Mouse (Mus musculus) heart, adult 11 months (tissue): ENCODE measurements around the gene Mrgprf.

Experiments
- DNase-seq: peaks from one replicate; pipeline ENCODE4 v3.0.0; 2022

Mrgprf gene

DNA sequence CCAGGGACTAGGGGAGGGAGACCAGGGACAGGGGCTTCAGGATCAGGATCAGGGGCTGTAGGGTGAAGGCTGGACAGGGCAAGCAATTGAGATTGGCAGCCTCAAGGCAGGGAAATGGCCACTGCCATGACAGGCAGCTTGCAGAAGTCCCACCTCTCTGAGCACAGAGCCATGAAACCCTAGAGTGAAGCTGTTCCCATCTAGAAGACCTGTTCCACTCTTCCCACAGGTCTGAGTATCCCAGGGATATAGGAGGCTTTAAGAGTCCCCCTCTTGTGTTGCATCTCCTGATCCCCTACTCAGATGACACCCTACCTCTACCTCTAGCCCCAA is 346 bp downstream of the Mrgprf start:
- no peak for DNase-seq

DNA sequence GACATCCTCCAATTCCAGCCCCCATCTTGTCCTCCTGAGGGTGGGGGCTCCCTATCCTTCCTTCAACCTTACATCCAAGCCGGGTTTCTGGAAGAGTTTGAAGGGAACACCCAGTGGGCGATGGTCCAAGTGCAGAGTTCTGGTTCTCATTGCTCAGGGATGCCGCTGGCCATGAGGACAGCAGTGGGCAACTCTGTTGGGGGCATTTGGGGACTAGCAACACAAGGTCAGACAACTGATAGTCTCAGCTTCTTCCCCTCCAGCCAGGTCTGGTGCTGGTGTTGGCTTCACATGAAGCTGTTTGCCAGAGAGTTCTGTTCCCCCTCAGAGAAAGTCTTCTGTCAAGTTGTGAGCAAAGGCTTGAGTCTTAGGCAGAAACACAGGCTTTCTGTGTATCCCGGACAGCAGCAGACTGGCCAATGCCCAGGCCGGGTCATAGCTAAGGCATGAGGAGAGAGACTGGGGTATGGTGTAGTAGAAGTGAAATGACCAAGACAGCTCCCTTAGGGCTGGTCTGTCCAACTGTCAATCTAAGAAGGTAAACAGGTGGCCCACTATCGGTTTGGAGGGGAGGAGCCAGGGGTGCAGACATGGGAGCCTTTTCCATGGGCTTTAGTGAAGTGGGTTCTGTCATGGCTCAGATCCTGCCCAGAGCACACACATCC is 845 bp downstream of the Mrgprf start:
- DNase-seq: peak; percentile 95

DNA sequence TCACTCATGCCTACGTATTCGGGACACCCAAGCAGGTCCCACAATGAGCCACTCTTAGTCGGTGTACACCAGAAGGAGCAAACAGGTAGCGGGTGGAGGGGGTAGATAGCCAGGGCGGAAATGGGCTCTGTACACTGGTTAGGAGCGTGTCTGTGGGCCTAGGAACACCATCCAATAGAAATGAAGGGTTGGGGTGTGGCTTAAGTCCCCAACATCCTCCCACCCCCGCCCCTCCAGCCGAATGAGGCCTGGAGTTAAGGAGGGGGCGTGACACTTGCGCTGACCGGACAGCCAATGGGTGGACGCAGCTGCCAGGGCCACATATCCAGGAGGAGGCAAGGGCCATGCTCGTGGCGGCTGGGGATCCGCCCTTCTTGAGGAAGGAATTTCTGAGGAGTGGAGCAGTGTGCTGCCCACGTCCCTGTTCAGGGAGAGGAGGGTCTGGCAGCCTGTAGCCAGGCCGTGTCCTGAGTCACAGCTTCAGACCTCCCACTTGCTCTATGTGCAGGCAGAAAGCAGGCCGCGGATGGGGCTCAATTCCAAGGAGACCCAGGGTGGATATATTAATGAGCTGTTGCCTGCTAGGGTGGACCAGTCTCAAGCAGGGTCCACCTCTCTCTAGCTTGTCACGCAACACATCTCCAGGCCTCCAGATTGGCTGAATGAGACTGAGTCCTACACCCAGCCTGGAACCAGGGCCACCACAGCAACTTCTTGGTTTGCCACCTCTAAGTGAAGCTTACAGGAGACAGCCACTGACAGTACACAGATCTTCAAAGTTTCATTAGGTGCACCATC is 2.1 kb downstream of the Mrgprf start:
- DNase-seq: peak; percentile 99

DNA sequence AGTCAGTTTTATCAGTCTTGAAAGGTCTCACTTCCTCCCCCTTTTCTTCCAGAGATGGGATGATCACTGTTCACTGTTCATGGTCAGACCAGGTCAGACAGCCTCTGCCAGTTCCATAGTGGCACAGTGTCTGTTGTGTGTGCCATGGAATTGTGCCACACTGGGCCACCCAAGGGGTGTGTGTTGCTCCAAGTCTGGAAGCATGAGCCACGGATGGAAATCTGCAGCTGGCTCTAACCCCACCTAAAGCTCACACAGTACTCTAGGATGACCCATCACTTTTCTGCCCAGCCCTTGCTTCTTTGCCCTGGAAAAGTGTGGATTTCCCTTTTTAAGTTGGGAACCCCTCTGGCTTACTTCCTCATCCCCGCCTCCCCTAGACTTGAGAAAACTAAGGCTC is 3.5 kb downstream of the Mrgprf start:
- peak; percentile 80 for DNase-seq

DNA sequence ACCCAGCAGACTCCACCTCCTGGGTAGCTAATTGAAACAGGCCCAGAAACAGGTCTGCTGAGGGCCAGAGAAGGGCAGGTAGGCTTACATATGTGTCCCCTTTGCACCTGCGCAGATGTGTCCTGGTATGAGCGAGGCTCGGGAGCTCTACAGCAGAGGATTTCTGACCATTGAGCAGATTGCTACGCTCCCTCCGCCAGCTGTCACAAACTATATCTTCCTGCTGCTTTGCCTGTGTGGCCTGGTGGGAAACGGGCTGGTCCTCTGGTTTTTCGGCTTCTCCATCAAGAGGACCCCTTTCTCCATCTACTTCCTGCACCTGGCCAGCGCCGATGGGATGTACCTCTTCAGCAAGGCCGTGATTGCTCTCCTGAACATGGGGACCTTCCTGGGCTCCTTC is 7.0 kb downstream of the Mrgprf start:
- DNase-seq: peak; percentile 89

DNA sequence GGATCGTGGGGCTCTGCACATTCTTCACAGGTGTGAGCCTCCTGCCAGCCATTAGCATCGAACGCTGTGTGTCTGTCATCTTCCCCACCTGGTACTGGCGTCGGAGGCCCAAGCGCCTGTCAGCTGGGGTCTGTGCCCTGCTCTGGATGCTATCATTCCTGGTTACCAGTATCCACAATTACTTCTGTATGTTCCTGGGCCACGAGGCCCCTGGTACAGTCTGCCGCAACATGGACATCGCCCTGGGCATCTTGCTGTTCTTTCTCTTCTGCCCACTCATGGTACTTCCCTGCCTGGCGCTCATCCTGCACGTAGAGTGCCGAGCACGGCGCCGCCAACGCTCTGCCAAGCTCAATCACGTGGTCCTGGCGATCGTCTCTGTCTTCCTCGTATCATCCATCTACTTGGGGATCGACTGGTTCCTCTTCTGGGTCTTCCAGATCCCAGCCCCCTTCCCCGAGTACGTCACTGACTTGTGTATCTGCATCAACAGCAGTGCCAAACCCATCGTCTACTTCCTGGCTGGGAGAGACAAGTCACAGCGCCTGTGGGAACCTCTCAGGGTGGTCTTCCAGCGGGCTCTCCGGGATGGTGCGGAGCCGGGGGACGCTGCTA is 7.5 kb downstream of the Mrgprf start:
- peak; percentile 92 for DNase-seq

DNA sequence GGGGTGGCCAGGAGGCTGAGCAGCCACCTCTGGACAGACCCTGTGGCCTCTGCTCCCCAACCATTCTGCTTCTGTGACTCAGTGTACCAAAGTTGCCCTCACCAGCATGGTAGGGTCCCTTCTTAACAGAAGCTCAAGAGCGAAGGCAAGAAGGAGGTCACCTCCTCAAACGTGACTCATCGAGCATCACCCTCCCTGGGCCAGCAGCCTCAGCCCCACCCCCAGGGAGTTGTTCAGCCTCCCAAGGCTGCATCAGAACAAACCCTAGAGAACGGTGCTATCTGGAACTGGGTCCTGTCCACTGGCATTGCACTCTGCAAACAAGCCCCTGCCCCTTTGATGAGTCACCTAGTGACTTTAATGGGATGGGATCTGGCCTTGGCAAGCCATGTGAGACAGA is 8.2 kb downstream of the Mrgprf start:
- peak; percentile 92 for DNase-seq

DNA sequence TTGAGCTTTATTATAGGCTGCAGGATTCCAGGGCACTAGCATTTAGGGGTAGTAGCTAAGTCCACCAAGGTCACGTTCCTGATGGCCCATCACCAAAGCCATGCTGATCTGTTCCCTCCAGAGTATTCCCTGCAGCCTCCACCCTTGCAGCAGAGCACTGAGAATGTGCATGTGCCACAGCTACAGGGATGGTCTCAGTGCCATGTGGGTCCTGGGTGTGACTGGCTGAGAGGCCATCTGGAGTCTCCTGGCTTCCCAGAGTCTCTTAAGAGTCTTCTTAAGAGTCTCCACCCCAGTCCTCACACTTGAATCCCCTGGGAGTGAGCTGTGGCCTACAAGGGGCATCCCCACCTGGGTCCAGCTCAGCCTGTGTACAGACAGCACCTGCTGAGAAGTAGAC is 9.2 kb downstream of the Mrgprf start:
- DNase-seq: peak; percentile 77

DNA sequence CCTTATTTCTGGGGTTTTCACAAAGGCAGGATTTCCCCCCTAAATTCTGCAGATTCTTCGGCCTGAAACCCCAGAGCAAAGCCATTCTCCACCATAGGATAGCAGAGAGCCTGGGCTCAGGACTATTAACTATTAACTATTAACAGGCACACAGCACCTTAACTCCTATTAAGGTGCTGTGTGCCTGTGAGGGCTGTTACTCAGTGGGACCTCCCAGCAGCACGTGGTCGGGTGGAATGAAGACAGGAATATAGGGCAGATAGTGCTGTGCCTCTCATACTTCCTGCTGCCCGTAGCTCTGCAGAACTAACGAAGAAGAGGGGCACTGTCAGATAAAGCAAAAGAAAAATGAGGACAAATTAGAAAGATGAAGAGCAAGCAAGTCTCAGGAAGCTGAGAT is 9.9 kb downstream of the Mrgprf start:
- no peak for DNase-seq

DNA sequence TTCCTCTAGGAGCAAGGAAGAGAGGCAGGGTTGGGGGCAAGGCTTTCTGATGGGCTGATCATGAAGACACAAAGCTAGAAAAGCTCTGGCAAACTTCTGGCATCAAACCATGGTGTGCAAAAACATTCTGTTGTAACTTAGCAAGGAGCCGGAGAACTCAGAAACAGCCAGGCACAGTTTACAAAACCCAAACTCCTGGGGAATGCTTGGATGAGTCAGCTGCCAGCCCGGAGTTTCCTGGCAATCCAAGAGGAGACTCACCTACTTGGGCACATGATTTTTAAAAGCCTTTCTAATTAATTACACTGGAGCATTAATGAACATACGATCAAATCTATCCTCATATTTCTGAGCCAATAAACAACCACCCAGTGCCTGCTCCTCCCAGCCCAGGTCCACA is 11.5 kb downstream of the Mrgprf start:
- no peak for DNase-seq

DNA sequence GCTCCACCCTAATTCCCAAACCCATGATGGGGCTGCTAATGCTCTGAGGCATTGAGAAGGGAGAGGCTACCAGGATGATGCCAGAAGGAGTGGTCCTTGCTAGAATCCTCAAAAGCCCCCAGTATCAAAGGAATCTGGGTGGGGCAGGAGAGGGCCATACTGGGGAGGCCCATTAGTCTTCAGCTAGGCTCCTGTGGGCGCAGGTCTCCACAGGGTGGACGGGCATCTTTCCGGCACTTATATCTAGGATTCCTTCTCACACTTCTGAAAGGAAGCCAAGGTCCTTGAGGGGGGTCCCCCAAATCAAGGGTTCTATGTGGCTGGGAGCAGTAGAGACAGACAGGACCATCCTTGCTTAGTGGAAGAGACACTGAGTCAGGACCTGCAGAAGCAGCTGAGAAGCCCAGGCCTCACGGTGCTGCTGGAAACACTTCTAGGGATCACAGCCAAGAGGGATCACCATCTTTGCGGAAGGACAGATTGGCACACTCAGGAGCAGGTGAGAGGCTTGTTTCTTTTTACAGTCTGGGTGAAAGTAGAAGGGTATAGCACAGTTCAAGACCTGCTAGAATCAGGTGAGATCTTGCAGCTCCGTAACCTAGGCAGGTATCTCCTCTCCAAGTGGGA is 14.3 kb downstream of the Mrgprf start, which contains the start of gene Mrgprd:
Mrgprd (plus strand) TSS at position 51 of the 627 bp plus-strand sequence.
- peak; percentile 75 for DNase-seq

DNA sequence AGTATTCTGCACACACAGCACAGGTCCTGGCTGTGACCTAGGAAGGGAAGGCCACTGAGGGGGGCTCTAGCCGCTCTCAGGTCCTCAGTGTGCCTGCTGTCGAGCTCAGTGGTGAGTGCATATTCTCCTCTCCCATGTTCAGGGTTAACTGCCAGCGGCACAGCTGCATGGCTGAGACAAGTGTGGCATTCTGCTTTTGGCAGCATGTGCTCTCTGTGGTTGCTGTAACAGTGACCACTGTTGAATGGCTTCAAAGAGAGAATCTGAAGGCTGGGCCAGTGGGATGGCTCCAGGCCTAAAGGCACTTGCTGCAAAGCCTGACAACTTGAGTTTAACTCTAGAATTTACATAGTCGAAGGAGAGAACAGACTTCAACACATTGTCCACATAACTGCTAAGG is 16.9 kb downstream of the Mrgprf start:
- peak; percentile 81 for DNase-seq

DNA sequence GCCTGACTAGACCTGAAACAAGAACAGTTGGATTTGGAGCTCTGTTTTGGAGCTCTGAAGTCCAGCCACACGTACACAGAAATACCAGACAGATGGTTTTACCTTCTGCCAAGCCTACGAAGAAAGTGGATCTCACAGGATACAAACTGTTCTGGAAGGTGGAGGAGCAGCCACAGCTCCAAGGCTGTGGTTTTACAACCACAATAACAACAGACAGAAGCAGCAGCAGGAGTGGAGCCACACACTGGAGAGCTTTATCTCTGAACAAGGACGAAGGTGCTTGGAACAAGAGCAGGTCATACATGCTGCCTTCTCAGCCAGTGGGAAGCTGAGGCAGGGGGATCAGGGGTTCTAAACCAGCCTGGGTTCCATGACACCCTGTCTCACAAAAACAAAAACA is 18.9 kb downstream of the Mrgprf start:
- no peak for DNase-seq

DNA sequence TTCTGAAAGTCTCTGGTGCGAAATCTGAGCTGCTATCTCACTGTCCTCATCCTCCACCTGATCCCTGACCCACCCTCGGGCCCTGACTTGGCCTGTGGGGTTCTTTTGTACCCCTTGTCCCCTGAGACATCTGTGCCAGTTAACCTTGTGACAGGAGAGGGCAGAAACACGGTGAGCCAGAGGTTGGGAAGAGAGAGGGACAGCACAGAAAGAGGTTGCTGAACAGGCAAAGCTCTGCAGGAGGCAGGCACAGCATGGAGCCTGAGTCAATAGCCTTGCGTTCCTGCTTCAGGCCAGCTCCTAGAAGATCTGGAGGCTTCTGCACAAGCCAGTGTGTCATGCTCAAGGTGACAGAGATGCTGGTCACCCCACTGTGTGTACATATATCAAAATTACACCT is 23.0 kb downstream of the Mrgprf start:
- DNase-seq: peak; percentile 79

DNA sequence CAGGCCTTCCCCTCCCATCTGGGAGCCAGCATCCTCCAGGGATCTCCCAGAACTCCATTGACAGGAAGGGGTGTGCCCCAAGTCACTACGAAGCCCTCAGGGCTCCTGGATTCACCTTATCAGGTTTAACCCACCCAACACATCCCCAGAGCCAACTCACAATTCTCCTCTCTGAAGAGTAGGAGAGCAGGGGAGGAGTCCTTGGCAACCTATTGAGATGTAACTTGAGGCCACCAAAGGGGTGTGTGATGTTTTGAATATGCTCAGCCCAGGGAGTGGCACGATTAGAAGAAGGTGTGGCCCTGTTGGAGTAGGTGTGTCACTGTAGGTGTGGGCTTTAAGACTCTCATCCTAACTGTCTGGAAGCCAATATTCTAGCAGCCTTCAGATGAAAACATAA is 25.1 kb downstream of the Mrgprf start:
- peak; percentile 83 for DNase-seq

DNA sequence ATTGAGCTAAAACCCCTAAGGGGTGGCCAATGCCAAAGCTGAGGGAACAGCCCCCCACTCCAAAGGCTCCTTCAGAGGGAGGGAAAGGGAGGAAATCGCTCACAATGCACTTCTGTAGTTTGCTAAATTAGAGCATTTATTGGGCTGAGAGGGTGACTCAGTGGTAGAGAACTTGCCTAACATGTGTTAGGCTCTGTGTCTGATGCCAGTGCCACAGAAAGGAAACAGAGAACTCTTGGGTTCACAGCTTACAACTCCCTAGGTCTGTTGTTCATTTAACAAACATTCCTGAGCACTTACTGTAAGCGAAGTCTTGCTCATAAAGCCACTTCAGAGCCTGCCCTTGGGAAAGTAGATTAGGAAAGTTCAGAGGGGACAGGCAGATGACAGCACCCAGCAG is 29.4 kb downstream of the Mrgprf start:
- DNase-seq: peak; percentile 81

DNA sequence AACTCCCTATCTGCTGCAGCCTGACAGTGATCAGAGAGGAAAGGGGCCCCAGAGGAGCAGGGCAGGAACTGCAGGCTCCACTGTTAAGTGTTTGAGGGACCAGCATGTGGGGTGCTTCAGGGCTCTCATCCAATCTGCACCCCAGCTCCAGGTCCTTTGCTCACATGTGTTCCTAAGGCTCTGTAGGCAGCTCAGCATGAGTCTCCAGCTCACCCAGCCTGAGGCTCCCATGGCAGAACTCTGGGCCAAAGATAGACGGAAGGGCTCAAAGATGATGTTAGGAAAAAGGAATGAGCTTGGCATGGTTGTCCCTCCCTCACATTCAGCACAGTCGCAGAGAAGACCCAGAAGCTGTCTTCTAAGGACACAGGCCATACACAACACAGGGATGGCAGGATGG is 30.0 kb downstream of the Mrgprf start:
- peak; percentile 86 for DNase-seq

DNA sequence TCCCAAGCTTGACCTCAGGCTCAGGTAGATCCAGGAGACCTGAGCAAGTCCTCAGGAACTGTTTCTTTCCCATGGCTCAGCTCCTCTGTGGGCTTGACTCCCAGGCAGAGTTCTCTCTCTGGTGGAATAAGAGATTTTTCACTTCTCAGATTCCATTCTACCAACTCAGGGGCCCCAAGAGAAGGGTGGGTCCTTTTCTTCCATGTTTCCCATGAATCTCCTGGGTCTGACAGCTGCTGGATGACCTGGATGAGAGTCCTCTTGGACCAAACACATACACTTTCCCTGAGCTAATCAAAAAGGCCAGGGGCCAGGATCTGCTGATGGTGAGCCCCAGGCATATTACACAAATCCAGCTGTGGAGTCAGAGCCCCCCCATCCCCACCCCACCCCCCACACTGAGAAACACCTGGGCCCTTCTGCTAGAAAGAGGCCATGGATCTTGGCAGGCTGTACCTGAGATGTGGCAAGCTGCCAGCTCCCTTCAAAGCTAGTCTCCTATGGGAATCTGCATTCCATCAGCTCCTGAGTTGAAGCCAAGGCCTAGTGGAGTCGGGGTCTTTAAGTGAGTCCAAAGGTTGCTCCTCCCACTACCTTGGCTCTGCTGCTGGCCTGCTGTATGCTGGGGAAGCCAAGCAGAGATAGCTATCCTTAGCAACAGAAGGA is 31.9 kb downstream of the Mrgprf start:
- peak; percentile 92 for DNase-seq

DNA sequence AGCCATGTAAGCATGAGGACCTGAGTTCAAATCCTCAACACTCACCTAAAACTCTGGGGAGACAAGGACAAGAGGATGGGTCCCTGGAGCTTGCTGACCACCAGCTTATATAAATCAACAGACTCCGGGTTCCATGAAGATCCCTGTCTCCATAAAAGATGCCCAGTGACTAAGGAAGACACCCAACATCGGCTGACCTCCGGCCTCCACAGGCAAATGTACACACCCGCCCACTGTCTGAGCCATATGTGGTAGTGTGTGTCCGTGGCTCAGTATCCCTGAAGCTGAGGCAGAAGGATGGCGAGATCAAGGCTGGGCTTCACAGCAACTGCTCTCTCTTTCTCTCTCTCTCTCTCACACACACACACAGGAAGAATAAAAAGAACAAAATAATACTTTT is 33.3 kb downstream of the Mrgprf start:
- peak; percentile 90 for DNase-seq

DNA sequence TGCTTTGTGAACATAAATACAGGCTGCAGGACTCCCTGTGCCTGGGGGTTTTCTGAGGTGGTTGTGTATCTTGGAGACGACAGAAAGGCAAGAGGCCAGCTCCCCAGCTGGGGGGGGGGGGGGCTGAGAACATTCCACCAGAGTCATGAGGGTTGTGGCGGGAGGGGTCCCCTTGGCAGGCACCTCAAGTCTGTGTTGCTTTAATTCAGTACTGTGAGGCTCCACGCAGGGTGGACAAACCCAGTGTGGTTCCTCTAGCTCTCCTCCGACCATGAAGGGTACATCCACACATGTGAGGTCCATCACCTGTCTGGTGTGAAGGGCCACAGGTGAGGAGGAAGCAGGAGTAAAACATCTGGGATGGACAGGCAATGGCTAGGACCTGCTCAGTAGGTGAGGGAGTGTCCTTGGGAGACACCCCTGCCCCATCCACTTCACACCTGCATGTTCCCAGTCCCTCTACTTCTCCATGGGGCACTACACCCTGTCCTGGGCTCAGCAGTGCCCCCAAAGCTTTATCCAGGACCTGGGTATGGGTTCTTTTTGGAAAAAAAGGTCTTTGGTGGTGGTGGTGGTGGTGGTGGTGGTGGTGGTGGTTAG is 33.9 kb downstream of the Mrgprf start:
- peak; percentile 87 for DNase-seq

DNA sequence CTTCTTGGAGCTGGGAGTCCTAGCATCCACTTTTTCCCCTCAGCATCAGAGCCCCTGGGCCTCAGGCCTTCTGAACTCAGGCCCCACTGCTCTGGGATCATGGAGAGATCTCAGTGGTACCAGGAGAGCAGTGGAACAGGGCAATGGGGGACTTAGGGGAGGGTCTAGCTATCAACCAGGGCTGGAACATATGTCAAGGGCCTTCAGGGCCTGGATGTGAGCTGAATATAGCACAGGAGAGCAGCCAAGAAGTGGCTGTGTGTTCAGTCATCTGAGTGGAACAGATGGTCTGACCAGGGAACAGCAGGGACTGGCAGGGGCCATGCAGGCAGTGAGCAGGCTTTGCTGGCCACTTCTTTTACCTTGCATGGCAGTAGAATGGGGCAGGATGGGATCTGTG is 34.6 kb downstream of the Mrgprf start:
- DNase-seq: peak; percentile 92

DNA sequence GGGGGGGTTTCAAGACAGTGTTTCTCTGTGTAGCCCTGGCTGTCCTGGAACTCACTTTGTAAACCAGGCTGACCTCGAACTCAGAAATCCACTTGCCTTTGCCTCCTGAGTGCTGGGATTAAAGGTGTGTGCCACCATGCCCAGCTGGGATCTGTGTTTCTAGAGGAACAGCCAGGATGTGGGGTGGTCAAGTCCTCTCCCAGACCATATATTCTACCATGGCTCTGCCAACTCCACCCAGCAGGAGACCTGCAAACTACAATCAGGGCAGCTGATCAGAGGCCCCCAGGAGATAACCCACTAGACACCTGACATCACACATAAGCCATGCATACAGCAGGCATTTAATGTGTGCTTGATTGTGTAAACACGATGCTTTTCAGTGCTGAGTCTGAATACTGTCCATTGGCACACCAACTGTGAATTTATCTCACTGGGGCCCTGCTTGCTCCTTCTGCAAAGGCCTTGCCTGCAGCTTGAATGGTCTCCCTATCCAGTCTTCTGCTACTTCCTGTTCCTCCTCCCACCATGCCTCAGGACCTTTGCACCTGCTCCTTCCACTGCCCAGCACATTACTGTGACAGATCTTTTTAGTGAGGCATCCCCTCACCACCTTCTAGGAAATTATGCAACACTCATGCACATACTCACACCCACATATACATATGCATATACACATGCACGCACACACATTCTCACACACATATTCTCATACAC is 35.1 kb downstream of the Mrgprf start:
- DNase-seq: peak; percentile 81
